Mouse (Mus musculus): ENCODE measurements around the gene Fam71e1.
A peak's percentile ranks its signal among the peaks of the same experiment; 100 is the strongest.

Fam71e1 gene

DNA sequence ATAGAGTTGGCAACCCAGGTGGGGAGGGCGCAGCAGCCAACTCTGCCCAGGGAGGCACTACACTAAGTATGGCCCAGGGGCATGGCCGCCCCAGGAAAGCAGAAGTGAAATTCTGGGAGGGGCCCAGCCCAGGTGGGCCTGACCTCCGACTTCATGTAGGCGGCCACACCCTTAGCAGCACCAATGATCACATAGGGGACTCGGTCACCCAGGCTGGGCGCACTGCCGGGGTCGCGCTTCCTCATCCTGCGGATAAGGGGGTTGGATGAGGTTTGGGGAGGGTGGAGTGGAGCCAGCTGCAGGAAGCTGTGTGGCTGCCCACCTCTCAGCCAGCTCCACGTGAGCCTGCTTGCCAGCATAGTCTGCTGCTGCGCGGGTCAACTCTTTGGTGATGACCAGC lies 37.9 kb downstream of the Fam71e1 start:
- DNase-seq (ENCODE audit: low spot score in 2 of 2), result no peak

DNA sequence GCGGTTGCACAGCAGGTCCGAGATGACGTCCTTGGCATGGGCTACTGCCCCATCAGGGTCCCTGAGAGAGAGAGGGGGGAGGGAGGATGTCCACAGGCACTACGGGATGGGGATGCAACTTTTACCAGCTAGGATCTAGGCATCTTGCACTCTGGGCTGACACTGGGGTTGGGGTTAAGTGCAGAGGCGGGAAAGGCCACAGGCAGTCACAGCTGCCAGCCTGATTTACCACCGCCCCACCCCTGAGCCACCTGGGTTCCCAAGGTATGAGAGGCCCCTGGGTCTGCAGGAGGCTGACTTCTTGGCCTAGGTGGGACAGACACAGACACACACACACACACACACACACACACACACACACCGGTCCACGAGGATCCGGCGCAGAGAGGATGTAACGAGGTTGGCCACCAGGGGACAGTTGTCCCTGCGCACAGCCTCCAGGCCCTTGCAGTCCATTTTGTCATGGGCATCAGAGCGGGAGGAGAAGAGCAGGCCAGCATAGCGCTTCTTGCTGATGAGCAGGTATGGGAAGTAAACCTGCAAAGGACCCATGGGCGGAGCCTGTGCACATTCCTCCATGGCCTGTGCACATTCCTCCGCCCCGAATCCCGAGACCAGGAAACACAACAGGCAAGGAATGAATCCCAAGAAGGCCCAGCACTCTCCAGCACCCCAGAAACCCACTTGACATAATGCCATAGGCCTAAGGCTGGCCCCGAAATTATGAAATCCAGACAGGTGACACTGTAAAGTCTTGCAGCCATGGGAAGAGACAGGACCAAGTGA lies 38.5 kb downstream of the Fam71e1 start:
- no peak for DNase-seq (ENCODE audit: low spot score in 2 of 2)

GRCm38 (mm10) chr7:44535657-44536589 lies 39.5 kb downstream of the Fam71e1 start:
- DNase-seq (ENCODE audit: low spot score in 2 of 2), result no peak

- peak in 1 of 2 experiments; percentile 40 for DNase-seq (ENCODE audit: low spot score in 2 of 2)
These were observed 40.2 kb downstream of the Fam71e1 start for GRCm38 (mm10) chr7:44536590-44536968.

- DNase-seq (ENCODE audit: low spot score in 2 of 2), result no peak
These were observed 40.6 kb downstream of the Fam71e1 start for GRCm38 (mm10) chr7:44537009-44537408.

DNA sequence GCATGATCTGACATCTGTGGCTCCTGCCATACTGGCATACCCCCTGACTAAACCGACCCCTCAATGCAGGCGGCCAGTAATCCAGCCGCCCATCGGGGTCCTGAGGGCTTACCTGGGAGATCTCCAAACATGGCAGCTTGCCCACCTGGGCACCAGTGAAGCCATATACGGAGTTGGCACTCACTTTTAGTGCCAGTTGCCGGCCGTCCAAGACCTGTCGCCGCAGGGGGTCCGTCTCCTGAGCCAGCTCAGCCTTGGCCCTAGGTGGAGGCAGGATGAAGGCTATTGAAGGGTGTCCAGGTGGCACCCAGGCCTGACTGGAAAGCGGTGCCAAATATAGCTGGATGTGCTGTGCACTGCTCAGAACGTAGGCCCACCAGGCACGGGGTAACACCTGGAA lies 41.1 kb downstream of the Fam71e1 start:
- no peak for DNase-seq (ENCODE audit: low spot score in 2 of 2)

- DNase-seq (ENCODE audit: low spot score in 2 of 2), result no peak
These were observed 42.6 kb downstream of the Fam71e1 start for GRCm38 (mm10) chr7:44538756-44539624.

- no peak for DNase-seq (ENCODE audit: low spot score in 2 of 2)
These were observed 46.2 kb downstream of the Fam71e1 start for GRCm38 (mm10) chr7:44542555-44542954.

DNA sequence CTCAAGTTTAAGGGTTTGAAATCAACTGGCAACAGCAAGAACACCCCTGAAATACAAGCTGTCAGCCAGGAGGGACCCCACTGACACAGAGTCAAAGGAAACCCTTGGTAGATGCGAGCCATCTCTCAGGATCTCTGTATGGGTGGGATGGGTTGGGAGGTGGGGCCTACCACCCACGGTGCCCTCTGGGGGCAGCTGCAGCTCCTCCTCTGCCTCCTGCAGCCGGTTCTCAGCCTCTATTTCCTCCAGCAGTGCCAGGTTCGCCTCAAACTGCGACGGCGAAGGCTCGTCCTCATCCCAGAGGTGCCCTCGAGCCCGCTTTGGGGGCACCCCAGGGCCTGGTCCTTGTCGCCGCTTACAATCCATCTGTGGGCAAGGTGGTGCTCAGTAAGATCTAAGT lies 46.7 kb downstream of the Fam71e1 start:
- DNase-seq (ENCODE audit: low spot score in 2 of 2), result no peak

DNA sequence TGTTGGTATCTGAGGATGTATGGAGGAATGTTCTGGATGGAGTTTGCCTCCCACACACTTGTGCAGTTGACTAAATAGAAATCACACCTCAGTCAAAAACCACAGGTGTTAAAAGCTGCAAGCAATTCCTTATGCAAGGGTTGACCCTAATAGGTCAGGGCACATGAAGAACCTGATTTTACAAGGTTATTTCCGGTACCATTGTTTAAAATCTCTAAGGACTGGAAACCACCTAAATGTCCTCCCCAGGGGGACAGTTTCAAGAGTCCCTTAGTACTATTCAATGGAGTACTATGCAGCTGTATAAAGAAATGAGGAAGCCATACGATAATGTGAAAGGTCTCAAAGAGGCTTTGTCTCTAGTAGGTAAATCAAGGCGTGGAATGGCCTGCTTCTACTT lies 49.9 kb downstream of the Fam71e1 start:
- no peak for DNase-seq (ENCODE audit: low spot score in 2 of 2)

GRCm38 (mm10) chr7:44547041-44547440 lies 50.7 kb downstream of the Fam71e1 start:
- no peak for DNase-seq (ENCODE audit: low spot score in 2 of 2)

- DNase-seq (ENCODE audit: low spot score in 2 of 2), result no peak
These were observed 51.3 kb downstream of the Fam71e1 start for GRCm38 (mm10) chr7:44547725-44548124.

GRCm38 (mm10) chr7:44548497-44549087 lies 52.2 kb downstream of the Fam71e1 start, which contains the start of gene Pold1:
Gene Pold1, minus strand, starts transcription at chr7:44548849.
- peak; percentile 99 for DNase-seq (ENCODE audit: low spot score in 2 of 2)

DNA sequence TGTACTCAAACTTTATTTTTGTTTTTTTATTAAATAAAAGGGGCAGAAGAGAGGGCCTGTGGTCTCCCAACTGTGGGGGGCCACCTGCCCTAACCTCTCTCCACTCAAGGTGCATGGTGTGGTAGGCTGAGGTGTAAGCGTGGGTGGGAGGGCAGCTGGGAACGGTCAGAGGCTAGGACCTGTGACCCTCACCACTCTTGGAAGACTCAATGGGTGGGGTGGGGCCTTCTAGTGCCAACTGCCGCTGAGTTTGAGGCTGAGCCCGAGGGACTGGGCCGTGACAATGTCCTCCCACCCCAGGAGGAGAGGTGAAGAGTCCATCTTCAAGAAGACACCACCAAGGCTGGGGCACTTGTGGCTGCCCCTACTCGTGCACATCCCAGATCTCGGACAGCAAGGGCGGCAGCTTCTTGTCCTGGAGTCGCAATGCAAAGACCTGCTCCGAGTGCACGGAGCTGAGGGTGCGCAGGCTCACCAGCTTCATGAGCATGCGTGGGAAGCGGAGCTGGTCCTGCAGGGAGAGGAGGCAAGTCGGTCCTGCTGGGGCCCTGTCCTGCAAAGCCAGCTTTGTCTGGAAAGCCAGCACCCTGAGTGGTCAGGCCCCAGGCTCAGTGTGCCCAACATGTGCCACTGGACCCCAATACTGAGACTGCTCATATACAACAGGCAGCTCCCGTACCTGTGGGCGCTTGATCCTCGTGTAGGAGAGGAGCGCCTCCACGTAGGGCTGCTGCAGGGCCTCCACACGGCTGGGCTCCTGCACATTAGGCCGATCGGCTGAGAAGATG lies 53.4 kb downstream of the Fam71e1 start:
- no peak for DNase-seq (ENCODE audit: low spot score in 2 of 2)

DNA sequence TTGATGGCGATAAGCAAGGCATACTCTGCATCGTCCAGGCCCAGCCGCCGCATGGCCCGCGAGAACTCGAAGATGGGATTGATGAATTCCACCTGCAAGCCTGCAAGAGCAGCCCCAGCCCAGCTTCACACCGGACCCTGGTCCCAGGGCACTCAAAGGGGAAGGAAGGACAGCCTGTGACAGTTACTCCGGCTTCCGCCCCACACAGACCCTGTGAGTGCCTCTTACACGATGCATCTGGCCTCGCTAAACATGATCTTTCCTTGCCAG lies 54.0 kb downstream of the Fam71e1 start:
- DNase-seq (ENCODE audit: low spot score in 2 of 2), result no peak

All from right cerebral cortex, postnatal 36 days (tissue).